Mouse (Mus musculus): ENCODE data around the gene Tef.

- no peak for TF ChIP-seq EP300 (IDR thresholded peaks at IDR 0.05; ENCODE audit: insufficient read depth, low read depth, low read length)
- no peak for TF ChIP-seq CTCF (IDR thresholded peaks at IDR 0.05; ENCODE audit: low read depth, low read length)
- TF ChIP-seq POLR2A (IDR thresholded peaks at IDR 0.05; ENCODE audit: insufficient read depth, low read length), result no peak
Measured at GRCm38 (mm10) chr15:81849104-81849503, 46.9 kb downstream of the Tef start.

Data from ES-Bruce4 (cell line).